Mouse (Mus musculus) left cerebral cortex, postnatal 25 days (tissue): ENCODE measurements around the gene Rdh7. TPM values are rescaled to one million over a fixed set of nuclear protein-coding genes. Genes with fewer than 3 reads are reported as not detected.
"Not testable (repeated sequence)": the region's sequence is repeated elsewhere in the genome, so short reads cannot be mapped to it uniquely, and the experiment has no call there.

Source experiments
- DNase-seq, 2 experiments: peaks; one replicate each; pipeline ENCODE4 v3.0.0; 2022; ENCODE audit warnings: low spot score in 2 of 2, mixed read lengths in 1 of 2
- intact Hi-C: fragments of 180-260 bp; cut with DNase I; formaldehyde crosslinking; loops from one replicate; pipeline ENCODE4 v1.15.1; 2025
- total RNA-seq, 2 experiments: library from RNA; stranded (reverse); gene quantifications; 2 replicates each; pipeline ENCODE4 v1.2.3; 2021

Rdh7 gene
- total RNA-seq, 2 experiments from 2014 or later: not detected

- intact Hi-C loops: no loop called here
- DNase-seq: no peak
These were observed 53.3 kb downstream of the Rdh7 start for GRCm38 (mm10) chr10:127835292-127835691.

DNA sequence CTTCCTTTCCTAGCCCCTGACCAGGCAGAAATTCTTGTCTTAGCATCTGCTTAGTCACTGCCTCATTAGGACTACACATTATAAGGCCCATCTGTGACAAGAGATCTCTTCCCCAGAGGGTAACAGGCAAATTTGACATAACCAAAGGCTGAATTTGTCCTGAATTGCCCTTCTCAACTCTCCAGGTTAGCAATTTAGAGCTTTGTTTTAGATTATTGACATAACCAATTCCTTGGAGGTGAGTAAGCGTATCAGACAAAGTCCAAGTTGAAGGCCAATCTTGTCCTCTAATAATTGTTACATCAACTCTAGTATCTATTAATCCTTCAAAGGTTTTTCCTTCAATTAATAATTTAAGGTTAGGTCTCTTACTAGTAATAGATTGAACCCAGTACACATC is 54.4 kb downstream of the Rdh7 start:
- DNase-seq, intact Hi-C loops: not testable (repeated sequence)

Other genes with a start within 250 kb of the Rdh7 start
- 10 to 100 TPM in 1 of 2 experiments, 1 to 10 TPM in 1; 8.8 to 10.2 TPM for gene Stat6, start 245.8 kb downstream of the Rdh7 start, total RNA-seq
- gene Nemp1, start 221.9 kb downstream of the Rdh7 start, total RNA-seq: 1 to 10 TPM; 3.6 to 3.9 TPM
- 10 to 100 TPM; 40.2 to 43.9 TPM for gene Nab2, start 220.2 kb downstream of the Rdh7 start, total RNA-seq
- gene Myo1a, start 183.6 kb downstream of the Rdh7 start, total RNA-seq: 1 to 10 TPM in 1 of 2 experiments, under 1 TPM in 1; 0.39 to 1.1 TPM
- 10 to 100 TPM; 18.3 to 18.5 TPM for gene Tac2, start 164.3 kb downstream of the Rdh7 start, total RNA-seq
- 1 to 10 TPM; 8.5 to 8.7 TPM for gene Zbtb39, start 149.3 kb downstream of the Rdh7 start, total RNA-seq
- 1 to 10 TPM; 1.5 to 1.9 TPM for gene Gpr182, start 137.1 kb downstream of the Rdh7 start, total RNA-seq
- under 1 TPM; 0.09 to 0.14 TPM for gene Rdh1, start 129.1 kb downstream of the Rdh7 start, total RNA-seq
- not detected for gene Rdh16f1, start 129.0 kb downstream of the Rdh7 start, total RNA-seq
- gene Rdh9, start 112.4 kb downstream of the Rdh7 start, total RNA-seq: under 1 TPM; 0.53 to 0.55 TPM
- gene Rdh16, start 87.7 kb downstream of the Rdh7 start, total RNA-seq: under 1 TPM; 0.11 to 0.14 TPM
- gene Rdh19, start 38.9 kb downstream of the Rdh7 start, total RNA-seq: not detected
- not detected for gene Rdh16f2, start 22.3 kb downstream of the Rdh7 start, total RNA-seq
- gene Sdr9c7, start 9.7 kb upstream of the Rdh7 start, total RNA-seq: not detected
- gene Hsd17b6, start 118.8 kb upstream of the Rdh7 start, total RNA-seq: not detected
- 1 to 10 TPM; 6.2 to 6.9 TPM for gene Prim1, start 126.4 kb upstream of the Rdh7 start, total RNA-seq
- 100 to 1,000 TPM; 308 to 327 TPM for gene Naca, start 146.8 kb upstream of the Rdh7 start, total RNA-seq
- 100 to 1,000 TPM; 127 to 132 TPM for gene Ptges3, start 170.1 kb upstream of the Rdh7 start, total RNA-seq
- gene Atp5b, start 194.5 kb upstream of the Rdh7 start, total RNA-seq: 1,000 to 10,000 TPM; 1,709 to 1,721 TPM
- 10 to 100 TPM; 34.3 to 38.4 TPM for gene Baz2a, start 202.8 kb upstream of the Rdh7 start, total RNA-seq